Mouse (Mus musculus): Measurements from ENCODE around the gene Nckap5l. TPM values are rescaled to one million over a fixed set of nuclear protein-coding genes. Genes with fewer than 3 reads are reported as not detected.

Gene Nckap5l
- total and polyA plus RNA-seq, 2 experiments from 2014 or later: 5.0 to 35.0 TPM

DNA sequence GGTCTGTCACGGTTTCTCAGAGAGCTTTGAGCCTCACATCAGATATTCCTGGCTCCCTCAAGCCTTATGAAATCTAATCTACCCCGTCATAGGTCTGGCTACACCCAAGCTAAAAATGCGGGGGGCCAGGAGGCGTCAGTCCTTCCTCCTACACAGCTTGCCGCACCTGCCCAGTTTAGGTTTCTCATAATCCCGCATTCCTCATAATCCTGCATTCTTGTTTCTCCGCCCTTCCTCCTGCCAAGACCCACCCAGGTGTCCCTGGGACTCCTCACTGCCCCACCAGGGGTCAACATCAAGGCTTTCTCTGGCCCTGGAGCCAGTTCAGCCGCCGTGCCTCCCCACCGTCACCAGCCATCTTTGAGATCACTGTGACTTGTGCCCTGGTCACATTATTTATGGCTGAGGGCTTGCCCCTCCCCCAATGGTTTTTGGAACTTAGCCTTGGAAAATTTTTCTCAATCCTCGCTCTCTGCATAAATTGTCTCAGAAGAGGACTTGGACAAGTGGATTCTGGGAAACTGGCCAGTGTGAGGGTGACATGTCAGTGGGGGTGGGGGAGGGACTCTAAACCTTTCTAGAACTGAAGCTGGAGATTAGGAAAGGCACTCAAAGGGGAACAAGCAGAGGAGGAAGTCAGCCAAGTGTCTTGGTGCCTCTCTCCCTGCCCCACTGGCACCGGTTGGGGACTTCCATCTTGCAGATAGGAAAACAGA, 40.1 kb upstream of the Nckap5l start:
- TF ChIP-seq CTCF (IDR thresholded peaks at IDR 0.05; ENCODE audit: low read depth): no peak
- TF ChIP-seq EP300 (IDR thresholded peaks at IDR 0.05; ENCODE audit: low read depth): no peak
- Histone ChIP-seq H3K4me3 (ENCODE audit: low read depth, low read length) (no peak overlapping the region), H3K4me2 (ENCODE audit: low read depth, low read length) (peak overlapping the region; percentile 39), H3K27ac (ENCODE audit: low read depth) (peak overlapping the region; percentile 35), H3K4me1 (ENCODE audit: control insufficient read depth, insufficient read depth) (peaks cover 26% of the 10 kb centered on the region), H3K9ac (replicated peaks; ENCODE audit: low read depth, low read length) (no peak overlapping the region), H3K27me3 (ENCODE audit: control insufficient read depth, insufficient read depth, low read length) (peaks cover 10% of the 10 kb centered on the region; the same call in 1 of the 2 replicates), H3K36me3 (replicated peaks; ENCODE audit: control insufficient read depth, insufficient read depth, low read length) (no peaks in the 10 kb centered on the region), H3K9me3 (replicated peaks; ENCODE audit: control insufficient read depth, low read length) (no peaks in the 10 kb centered on the region)
- peak; percentile 52 for DNase-seq (ENCODE audit: low spot score)
- peak; percentile 22 for ATAC-seq (ENCODE audit: insufficient read depth, low read depth)
- 34% methylated on average over 12 of the region's 12 CpGs for WGBS

DNA sequence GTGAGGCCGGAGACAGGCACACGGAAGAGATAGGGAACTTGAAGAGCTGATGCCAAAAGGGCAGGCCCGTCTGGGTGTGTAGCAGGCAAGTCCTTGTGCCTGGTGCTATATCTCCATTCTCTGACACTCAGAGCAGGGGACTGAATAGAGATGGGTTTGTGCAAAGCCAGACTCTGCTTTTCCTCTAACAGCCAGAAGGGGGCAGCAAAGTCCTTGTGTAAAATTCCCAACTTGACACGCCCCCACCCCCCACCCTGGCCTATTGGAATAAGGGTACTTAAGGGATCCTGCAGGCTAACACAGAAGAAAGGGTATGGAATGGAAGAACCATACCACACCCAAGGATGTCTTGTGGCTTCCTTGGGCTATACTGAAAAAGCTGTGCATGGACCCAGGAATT, 39.5 kb upstream of the Nckap5l start:
- peaks cover 26% of the 10 kb centered on the region for H3K4me1 ChIP-seq (ENCODE audit: control insufficient read depth, insufficient read depth)
- no peak overlapping the region for H3K27ac ChIP-seq (ENCODE audit: low read depth)
- TF ChIP-seq CTCF (IDR thresholded peaks at IDR 0.05; ENCODE audit: low read depth) (peak; percentile 81), EP300 (IDR thresholded peaks at IDR 0.05; ENCODE audit: low read depth) (no peak)
- H3K27me3 ChIP-seq (ENCODE audit: control insufficient read depth, insufficient read depth, low read length): peaks cover 14% of the 10 kb centered on the region; the same call in 1 of the 2 replicates
- H3K4me3 ChIP-seq (ENCODE audit: low read depth, low read length): no peak overlapping the region
- no peaks in the 10 kb centered on the region for H3K36me3 ChIP-seq (replicated peaks; ENCODE audit: control insufficient read depth, insufficient read depth, low read length)
- peak; percentile 78 for DNase-seq (ENCODE audit: low spot score)
- no peak overlapping the region for H3K9ac ChIP-seq (replicated peaks; ENCODE audit: low read depth, low read length)
- H3K9me3 ChIP-seq (replicated peaks; ENCODE audit: control insufficient read depth, low read length): no peaks in the 10 kb centered on the region
- ATAC-seq (ENCODE audit: insufficient read depth, low read depth): peak; percentile 56; the same call in 1 of the 2 replicates
- WGBS: 9% methylated on average over 4 of the region's 4 CpGs
- H3K4me2 ChIP-seq (ENCODE audit: low read depth, low read length): peak overlapping the region; percentile 39; the same call in 1 of the 2 replicates

DNA sequence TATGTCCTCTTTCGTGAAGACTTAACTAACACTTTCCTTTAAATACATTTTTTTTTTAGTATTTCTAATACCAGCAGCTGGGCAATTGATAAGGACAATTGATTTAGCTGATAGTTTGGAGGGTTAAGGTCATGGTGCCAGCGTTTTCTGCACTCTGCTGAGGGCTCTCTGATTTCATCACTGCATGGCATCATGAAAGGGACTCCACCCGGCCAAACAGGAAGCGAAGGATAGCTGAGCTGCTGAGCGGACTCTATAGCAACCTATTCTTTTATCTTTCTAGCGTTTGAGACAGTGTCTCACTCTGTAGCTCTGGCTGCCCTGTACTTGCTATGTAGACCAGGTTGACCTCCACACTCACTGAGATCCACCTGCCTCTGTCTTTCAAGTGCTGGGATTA, 27.2 kb upstream of the Nckap5l start:
- Histone ChIP-seq H3K9ac (replicated peaks; ENCODE audit: low read depth, low read length) (no peak overlapping the region), H3K36me3 (replicated peaks; ENCODE audit: control insufficient read depth, insufficient read depth, low read length) (no peaks in the 10 kb centered on the region), H3K27me3 (ENCODE audit: control insufficient read depth, insufficient read depth, low read length) (peaks cover 3% of the 10 kb centered on the region; the same call in 1 of the 2 replicates), H3K4me2 (ENCODE audit: low read depth, low read length) (no peak overlapping the region), H3K27ac (ENCODE audit: low read depth) (no peak overlapping the region), H3K4me1 (ENCODE audit: control insufficient read depth, insufficient read depth) (no peaks in the 10 kb centered on the region), H3K4me3 (ENCODE audit: low read depth, low read length) (no peak overlapping the region), H3K9me3 (replicated peaks; ENCODE audit: control insufficient read depth, low read length) (no peaks in the 10 kb centered on the region)
- ATAC-seq (ENCODE audit: insufficient read depth, low read depth) (no peak), DNase-seq (ENCODE audit: low spot score) (no peak)
- no peak for TF ChIP-seq EP300 (IDR thresholded peaks at IDR 0.05; ENCODE audit: low read depth)
- no peak for TF ChIP-seq CTCF (IDR thresholded peaks at IDR 0.05; ENCODE audit: low read depth)
- 57% methylated on average over 6 of the region's 6 CpGs for WGBS

DNA sequence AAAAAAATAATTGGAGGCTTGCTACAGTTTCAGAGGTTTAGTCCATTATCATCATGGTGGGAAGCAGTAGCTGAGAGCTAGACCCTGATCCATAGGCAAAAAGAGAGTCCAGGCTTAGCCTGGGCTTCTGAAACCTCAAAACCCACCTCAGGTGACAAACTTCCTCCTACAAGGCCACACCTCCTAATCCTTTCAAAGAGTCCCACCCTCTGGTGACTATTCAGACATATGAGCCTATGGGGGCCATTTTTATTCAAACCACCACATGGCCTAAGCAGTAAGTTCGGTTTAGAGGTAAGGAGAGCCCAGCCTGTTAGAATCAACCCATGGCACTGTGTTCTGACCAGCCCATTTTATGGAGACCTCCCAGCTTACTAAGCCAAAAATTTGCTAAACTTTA, 18.3 kb upstream of the Nckap5l start:
- Histone ChIP-seq H3K27me3 (ENCODE audit: control insufficient read depth, insufficient read depth, low read length) (no peaks in the 10 kb centered on the region), H3K4me1 (ENCODE audit: control insufficient read depth, insufficient read depth) (peaks cover 7% of the 10 kb centered on the region), H3K4me2 (ENCODE audit: low read depth, low read length) (no peak overlapping the region), H3K9me3 (replicated peaks; ENCODE audit: control insufficient read depth, low read length) (no peaks in the 10 kb centered on the region), H3K9ac (replicated peaks; ENCODE audit: low read depth, low read length) (no peak overlapping the region), H3K27ac (ENCODE audit: low read depth) (no peak overlapping the region), H3K4me3 (ENCODE audit: low read depth, low read length) (no peak overlapping the region), H3K36me3 (replicated peaks; ENCODE audit: control insufficient read depth, insufficient read depth, low read length) (no peaks in the 10 kb centered on the region)
- ATAC-seq (ENCODE audit: insufficient read depth, low read depth) (no peak), DNase-seq (ENCODE audit: low spot score) (no peak)
- 64% methylated on average over 1 of the region's 1 CpGs for WGBS
- TF ChIP-seq EP300 (IDR thresholded peaks at IDR 0.05; ENCODE audit: low read depth): no peak
- TF ChIP-seq CTCF (IDR thresholded peaks at IDR 0.05; ENCODE audit: low read depth): no peak

DNA sequence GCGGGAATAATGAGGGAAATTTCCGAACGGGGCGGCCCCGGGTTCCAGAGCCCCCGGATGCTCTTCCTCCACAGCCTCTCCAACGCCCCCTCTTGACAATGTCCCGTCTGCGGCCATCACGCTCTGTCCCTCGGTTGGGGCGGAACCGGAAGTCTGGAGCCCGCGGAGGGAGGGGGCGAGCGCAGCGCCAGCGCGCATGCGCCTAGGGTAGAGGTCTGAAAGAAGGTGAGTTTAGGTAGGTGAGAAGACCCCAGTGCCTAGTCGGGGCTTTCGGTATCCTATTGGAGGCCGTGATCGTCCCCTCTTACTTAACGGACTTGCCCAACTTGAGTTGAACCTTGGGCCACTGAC, 17.0 kb upstream of the Nckap5l start, which contains the start of gene Bcdin3d:
Bcdin3d (minus strand) TSS at position 155 of the 351 bp plus-strand sequence.
- peak; percentile 15; the same call in 1 of the 2 replicates for TF ChIP-seq CTCF (IDR thresholded peaks at IDR 0.05; ENCODE audit: low read depth)
- no peak; the same call in 1 of the 2 replicates for TF ChIP-seq EP300 (IDR thresholded peaks at IDR 0.05; ENCODE audit: low read depth)
- peak; percentile 87 for DNase-seq (ENCODE audit: low spot score)
- Histone ChIP-seq H3K4me1 (ENCODE audit: control insufficient read depth, insufficient read depth) (peaks cover 10% of the 10 kb centered on the region), H3K9ac (replicated peaks; ENCODE audit: low read depth, low read length) (peak within 1 kb of the TSS; percentile 67), H3K27ac (ENCODE audit: low read depth) (peak within 1 kb of the TSS; percentile 88), H3K36me3 (replicated peaks; ENCODE audit: control insufficient read depth, insufficient read depth, low read length) (no peaks in the 10 kb centered on the region), H3K4me2 (ENCODE audit: low read depth, low read length) (peak within 1 kb of the TSS; percentile 84), H3K27me3 (ENCODE audit: control insufficient read depth, insufficient read depth, low read length) (no peaks in the 10 kb centered on the region), H3K9me3 (replicated peaks; ENCODE audit: control insufficient read depth, low read length) (no peaks in the 10 kb centered on the region), H3K4me3 (ENCODE audit: low read depth, low read length) (peak within 1 kb of the TSS; percentile 82)
- under 1% methylated on average over 26 of the region's 26 CpGs for WGBS
- peak; percentile 82 for ATAC-seq (ENCODE audit: insufficient read depth, low read depth)
